Mouse (Mus musculus) lung, postnatal 0 days (tissue): Measurements from ENCODE around the gene E2f2. TPM values are rescaled to one million over a fixed set of nuclear protein-coding genes. Genes with fewer than 3 reads are reported as not detected.

Experiments used
- ATAC-seq: fragments of 200-750 bp; cut with Nextera tagmentation; 2 replicates; pipeline ENCODE4 v1.8.0; 2017; ENCODE audit warnings: moderate library complexity
- DNase-seq: peaks from one replicate; pipeline ENCODE4 v3.0.0-alpha.2; 2016; ENCODE audit warnings: low spot score
- H3K27ac ChIP-seq: fragments of 300-500 bp; sonication (generic); 2 replicates; pipeline ENCODE4 v1.5.1; 2014; ENCODE audit warnings: antibody characterized with exemption, mild to moderate bottlenecking, low read length, mixed read lengths
- H3K27me3 ChIP-seq: fragments of 300-500 bp; sonication (generic); replicated peaks from 2 replicates; pipeline ENCODE4 v1.6.1; 2014; ENCODE audit warnings: low read length, mixed read lengths; ENCODE audit not compliant: insufficient read depth
- H3K36me3 ChIP-seq: fragments of 300-500 bp; sonication (generic); 2 replicates; pipeline ENCODE4 v1.6.1; 2014; ENCODE audit warnings: low read length, mixed read lengths; ENCODE audit not compliant: insufficient read depth
- H3K4me1 ChIP-seq: fragments of 300-500 bp; sonication (generic); 2 replicates; pipeline ENCODE4 v1.6.1; 2014; ENCODE audit warnings: antibody characterized with exemption, low read depth, low read length, mixed read lengths; ENCODE audit not compliant: insufficient read depth
- H3K4me2 ChIP-seq: fragments of 300-500 bp; sonication (generic); replicated peaks from 2 replicates; pipeline ENCODE4 v1.6.1; 2014; ENCODE audit warnings: low read depth, mild to moderate bottlenecking, low read length, moderate library complexity, mixed read lengths
- H3K4me3 ChIP-seq: fragments of 300-500 bp; sonication (generic); 2 replicates; pipeline ENCODE4 v1.5.1; 2014; ENCODE audit warnings: low read depth, low read length
- H3K9ac ChIP-seq: fragments of 300-500 bp; sonication (generic); replicated peaks from 2 replicates; pipeline ENCODE4 v1.6.1; 2014; ENCODE audit warnings: low read depth, mild to moderate bottlenecking
- H3K9me3 ChIP-seq: fragments of 300-500 bp; sonication (generic); 2 replicates; pipeline ENCODE4 v1.6.1; 2016; ENCODE audit warnings: low read length, mixed read lengths
- CTCF ChIP-seq: IDR thresholded peaks from 2 replicates; pipeline ENCODE4 v1.5.1; 2016; ENCODE audit warnings: antibody characterized with exemption, mild to moderate bottlenecking
- EP300 ChIP-seq: IDR thresholded peaks from 2 replicates; pipeline ENCODE4 v1.6.1; 2016; ENCODE audit warnings: antibody characterized with exemption, mild to moderate bottlenecking, control low read depth
- WGBS: fragments of 180-500 bp; shearing (Covaris S2); extraction: QIAGEN DNeasy Blood & Tissue Kit; methylation state at CpG from one replicate; pipeline ENCODE4 v1.1.7; 2014; 5-methylcytosine and 5-hydroxymethylcytosine counted together
- polyA plus RNA-seq: library from polyadenylated mRNA; unstranded; fragments of >200 nt; fragmentation: Nextera tagmentation; extraction: Ambion mirVana; gene quantifications from 2 replicates; pipeline ENCODE4 v1.2.1, GENCODE M21; 2015

E2f2 gene
- polyA plus RNA-seq, 1 experiment from 2014 or later = 19.1 TPM

- Histone ChIP-seq H3K4me3 (no peak overlapping the region), H3K4me1 (no peaks in the 10 kb centered on the region), H3K4me2 (no peak overlapping the region), H3K27me3 (no peaks in the 10 kb centered on the region), H3K36me3 (no peaks in the 10 kb centered on the region), H3K27ac (no peak overlapping the region), H3K9me3 (no peaks in the 10 kb centered on the region), H3K9ac (no peak overlapping the region)
- ATAC-seq (no peak), DNase-seq (no peak)
- no peak for TF ChIP-seq EP300
- no peak for TF ChIP-seq CTCF
- 67% methylated on average over 9 of the region's 9 CpGs for WGBS
Measured at GRCm38 (mm10) chr4:136154462-136154861, 17.7 kb upstream of the E2f2 start.

DNA sequence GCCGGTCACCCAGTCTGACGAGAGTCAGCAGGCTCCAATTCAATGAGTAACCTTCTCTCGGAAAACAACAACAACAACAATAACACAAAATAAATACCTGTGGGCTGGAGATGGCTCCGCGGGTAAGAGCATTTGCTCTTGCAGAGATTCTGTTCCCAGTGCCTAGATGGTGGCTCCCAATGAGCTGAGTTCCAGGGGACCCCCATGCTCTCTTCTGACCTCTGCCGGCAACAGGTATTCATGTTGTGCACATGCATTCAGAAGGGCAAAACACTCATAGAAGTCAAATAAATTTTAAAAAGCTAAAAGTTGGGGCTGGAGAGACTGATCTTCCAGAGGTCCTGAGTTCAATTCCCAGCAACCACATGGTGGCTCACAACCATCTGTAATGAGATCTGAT is 13.7 kb upstream of the E2f2 start:
- H3K27ac ChIP-seq = no peak overlapping the region
- no peaks in the 10 kb centered on the region for H3K27me3 ChIP-seq
- H3K36me3 ChIP-seq = no peaks in the 10 kb centered on the region
- no peak overlapping the region for H3K4me2 ChIP-seq
- H3K4me3 ChIP-seq = no peak overlapping the region
- peak; percentile 40 for TF ChIP-seq CTCF
- no peak for TF ChIP-seq EP300
- WGBS = 76% methylated on average over 6 of the region's 6 CpGs
- no peak for DNase-seq
- H3K4me1 ChIP-seq = no peaks in the 10 kb centered on the region
- H3K9ac ChIP-seq = no peak overlapping the region
- no peaks in the 10 kb centered on the region for H3K9me3 ChIP-seq
- no peak for ATAC-seq

DNA sequence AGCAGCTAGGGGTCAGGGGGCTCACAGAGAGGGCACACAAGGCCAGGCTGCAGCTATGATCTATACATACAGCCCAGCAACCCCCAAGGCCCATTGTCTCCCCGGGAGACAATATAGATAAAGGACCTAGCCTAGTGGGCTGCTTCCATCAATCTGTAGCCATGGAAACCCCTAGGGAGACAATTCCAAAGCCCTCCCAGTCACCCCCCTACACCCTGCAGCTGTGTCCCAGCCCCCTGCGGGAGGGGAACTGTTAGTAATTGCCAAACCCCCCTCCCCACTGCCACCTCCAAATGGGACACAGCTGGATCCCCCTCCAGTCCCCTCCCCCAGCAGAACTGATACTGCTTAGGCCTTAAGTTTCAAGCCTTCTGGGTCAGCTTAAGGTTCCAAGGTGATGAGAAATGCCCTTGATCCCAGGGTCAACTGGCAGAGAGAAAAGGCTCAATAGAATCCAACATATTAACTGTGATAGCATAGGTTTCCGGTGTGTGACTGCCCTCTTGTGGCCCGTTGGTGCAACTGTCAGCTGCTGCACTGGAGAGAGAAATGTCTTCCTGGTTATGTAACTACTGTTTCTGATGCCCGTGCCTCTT is 12.3 kb upstream of the E2f2 start:
- Histone ChIP-seq H3K27me3 (no peaks in the 10 kb centered on the region), H3K36me3 (no peaks in the 10 kb centered on the region), H3K9ac (no peak overlapping the region), H3K4me3 (no peak overlapping the region), H3K4me1 (no peaks in the 10 kb centered on the region), H3K9me3 (no peaks in the 10 kb centered on the region), H3K4me2 (no peak overlapping the region), H3K27ac (no peak overlapping the region)
- DNase-seq = peak; percentile 92
- TF ChIP-seq EP300 (no peak), CTCF (peak; percentile 97)
- ATAC-seq = peak; percentile 63
- WGBS = 16% methylated on average over 5 of the region's 5 CpGs

GRCm38 (mm10) chr4:136163448-136163847 is 8.7 kb upstream of the E2f2 start:
- Histone ChIP-seq H3K9me3 (no peaks in the 10 kb centered on the region), H3K4me1 (no peaks in the 10 kb centered on the region), H3K36me3 (no peaks in the 10 kb centered on the region), H3K27me3 (no peaks in the 10 kb centered on the region), H3K4me2 (no peak overlapping the region), H3K4me3 (no peak overlapping the region), H3K27ac (no peak overlapping the region), H3K9ac (no peak overlapping the region)
- WGBS = under 1% methylated on average over 11 of the region's 11 CpGs
- TF ChIP-seq CTCF (peak; percentile 99), EP300 (no peak)
- ATAC-seq (peak; percentile 84), DNase-seq (peak; percentile 94)

DNA sequence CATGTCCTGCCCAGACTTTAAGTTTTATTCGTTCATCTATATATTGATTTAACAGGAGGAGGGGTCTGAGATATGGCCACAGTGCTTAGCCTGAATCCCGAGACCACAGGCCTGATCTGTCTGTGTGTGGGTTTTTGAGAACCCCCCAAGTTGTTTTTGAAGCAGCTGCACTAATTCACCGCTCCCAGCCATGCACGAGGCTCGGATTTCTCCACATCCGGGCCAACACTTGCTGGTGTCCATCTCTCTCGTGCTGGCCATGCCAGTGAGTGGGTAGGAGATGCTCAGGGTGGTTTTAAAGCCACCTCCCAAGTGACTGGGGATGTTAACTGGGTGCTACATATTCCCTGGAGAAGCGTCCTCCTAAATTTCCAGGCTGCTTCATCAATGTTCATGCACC is 7.2 kb upstream of the E2f2 start:
- Histone ChIP-seq H3K27me3 (no peaks in the 10 kb centered on the region), H3K4me2 (no peak overlapping the region), H3K4me3 (no peak overlapping the region), H3K9ac (no peak overlapping the region), H3K36me3 (no peaks in the 10 kb centered on the region), H3K27ac (no peak overlapping the region), H3K4me1 (no peaks in the 10 kb centered on the region), H3K9me3 (no peaks in the 10 kb centered on the region)
- DNase-seq (no peak), ATAC-seq (no peak)
- WGBS = 79% methylated on average over 8 of the region's 8 CpGs
- TF ChIP-seq CTCF (no peak), EP300 (no peak)

- no peaks in the 10 kb centered on the region for H3K9me3 ChIP-seq
- H3K36me3 ChIP-seq = no peaks in the 10 kb centered on the region
- H3K9ac ChIP-seq = no peak overlapping the region
- H3K4me3 ChIP-seq = no peak overlapping the region
- no peak overlapping the region for H3K4me2 ChIP-seq
- TF ChIP-seq CTCF (no peak), EP300 (no peak)
- ATAC-seq = no peak
- DNase-seq = no peak
- 77% methylated on average over 3 of the region's 3 CpGs for WGBS
- no peaks in the 10 kb centered on the region for H3K4me1 ChIP-seq
- H3K27ac ChIP-seq = no peak overlapping the region
- no peaks in the 10 kb centered on the region for H3K27me3 ChIP-seq
Measured at GRCm38 (mm10) chr4:136167701-136168100, 4.5 kb upstream of the E2f2 start.

DNA sequence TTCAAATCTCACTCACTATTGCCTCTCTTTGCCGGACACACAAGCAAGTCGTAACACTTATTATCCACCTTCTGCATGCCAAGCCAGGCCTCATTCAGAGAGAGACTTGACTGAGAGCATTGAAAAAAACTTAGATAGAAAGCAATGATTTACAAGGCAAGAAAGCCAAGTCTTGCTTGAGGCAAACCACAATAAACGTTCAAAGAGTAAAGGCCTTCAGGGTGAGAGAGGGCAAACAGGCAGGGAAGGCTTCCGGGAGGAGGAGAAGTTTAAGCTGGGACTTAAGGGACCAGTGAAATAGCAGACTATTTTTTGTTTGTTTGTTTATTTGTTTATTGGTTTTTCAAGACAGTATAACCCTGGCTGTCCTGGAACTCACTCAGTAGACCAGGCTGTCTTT is 1.8 kb upstream of the E2f2 start:
- Histone ChIP-seq H3K27me3 (no peaks in the 10 kb centered on the region), H3K27ac (no peak overlapping the region), H3K9ac (no peak overlapping the region), H3K36me3 (no peaks in the 10 kb centered on the region), H3K4me3 (no peak overlapping the region), H3K4me2 (no peak overlapping the region), H3K4me1 (peaks cover 26% of the 10 kb centered on the region), H3K9me3 (no peaks in the 10 kb centered on the region)
- DNase-seq (no peak), ATAC-seq (no peak)
- WGBS = 84% methylated on average over 4 of the region's 4 CpGs
- TF ChIP-seq EP300 (no peak), CTCF (no peak)
